Mouse (Mus musculus): ENCODE measurements around the gene S100a14. TPM values are rescaled to one million over a fixed set of nuclear protein-coding genes. Genes with fewer than 3 reads are reported as not detected.

Gene S100a14
- total RNA-seq, 1 experiment from 2014 or later = 1.6 TPM

DNA sequence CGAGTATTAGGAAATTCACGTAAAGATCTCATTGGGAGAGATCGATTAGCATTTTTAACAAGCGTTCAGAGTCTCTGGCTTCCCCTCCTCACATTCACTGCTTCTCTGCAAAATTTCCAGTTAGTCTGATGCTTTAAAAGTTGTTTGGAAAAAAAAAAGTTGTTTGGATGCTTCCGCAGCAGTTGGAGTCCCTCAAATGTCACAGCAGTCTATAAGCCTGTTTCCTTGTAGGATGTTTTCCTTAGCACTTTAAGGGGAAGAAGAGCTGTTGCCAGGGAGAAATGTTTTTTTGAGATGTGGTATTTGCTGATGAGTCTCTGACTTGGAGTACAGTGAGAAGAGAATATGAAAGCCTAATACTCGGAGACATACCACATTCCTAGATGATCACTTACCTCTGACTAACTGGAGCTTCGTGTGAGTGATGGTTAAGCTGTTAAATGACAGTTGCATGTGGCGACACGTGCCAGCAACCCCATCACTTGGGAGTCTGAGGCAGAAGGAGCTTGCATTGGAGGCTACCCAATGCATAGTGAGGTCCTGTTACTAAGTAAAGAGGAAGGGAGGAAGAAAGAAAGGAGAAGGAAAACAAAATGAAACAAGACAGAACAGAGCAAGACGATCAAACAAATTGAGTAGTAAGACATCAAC lies 49.8 kb downstream of the S100a14 start:
- no peak for ATAC-seq (ENCODE audit: extremely low read depth, insufficient number of reproducible peaks, low FRiP score, poor library complexity, severe bottlenecking)

Other genes starting within 250 kb of the S100a14 start
- 56.0 and 64.1 TPM in 2 replicates for gene Gatad2b, start 233.7 kb upstream of the S100a14 start, total RNA-seq (2017)
- 0.35 and 2.7 TPM in 2 replicates for gene Slc27a3, start 136.9 kb upstream of the S100a14 start, total RNA-seq (2017)
- 17.3 and 23.2 TPM in 2 replicates for gene Ints3, start 93.2 kb upstream of the S100a14 start, total RNA-seq (2017)
- gene Npr1, start 61.0 kb upstream of the S100a14 start, total RNA-seq (2017) = 0.12 TPM in 1 of 2 replicates, not detected in the other
- gene Ilf2, start 50.7 kb upstream of the S100a14 start, total RNA-seq (2017) = 64.5 and 67.2 TPM in 2 replicates
- 41.6 and 45.4 TPM in 2 replicates for gene Snapin, start 35.8 kb upstream of the S100a14 start, total RNA-seq (2017)
- 101 and 106 TPM in 2 replicates for gene Chtop, start 17.4 kb upstream of the S100a14 start, total RNA-seq (2017)
- gene S100a1, start 12.5 kb upstream of the S100a14 start, total RNA-seq (2017) = 11.2 and 13.0 TPM in 2 replicates
- gene S100a13, start 12.4 kb upstream of the S100a14 start, total RNA-seq (2017) = 35.1 and 41.4 TPM in 2 replicates
- gene S100a16, start 10.4 kb downstream of the S100a14 start, total RNA-seq (2017) = not detected in 2 replicates
- 1.4 and 2.3 TPM in 2 replicates for gene S100a3, start 33.7 kb downstream of the S100a14 start, total RNA-seq (2017)
- not detected in 2 replicates for gene S100a2, start 63.4 kb downstream of the S100a14 start, total RNA-seq (2017)
- gene Gm42674, start 75.0 kb downstream of the S100a14 start, total RNA-seq (2017) = not detected in 2 replicates
- gene S100a4, start 76.9 kb downstream of the S100a14 start, total RNA-seq (2017) = 88.4 and 95.9 TPM in 2 replicates
- gene S100a5, start 81.7 kb downstream of the S100a14 start, total RNA-seq (2017) = not detected in 2 replicates
- 1,146 and 1,580 TPM in 2 replicates for gene S100a6, start 86.0 kb downstream of the S100a14 start, total RNA-seq (2017)
- 0.81 and 1.1 TPM in 2 replicates for gene S100a7a, start 127.2 kb downstream of the S100a14 start, total RNA-seq (2017)
- 8,742 and 9,143 TPM in 2 replicates for gene S100a8, start 142.1 kb downstream of the S100a14 start, total RNA-seq (2017)
- gene S100a9, start 168.9 kb downstream of the S100a14 start, total RNA-seq (2017) = 13,076 and 15,649 TPM in 2 replicates
- gene Pglyrp4, start 200.1 kb downstream of the S100a14 start, total RNA-seq (2017) = 5.4 and 6.2 TPM in 2 replicates